Comparison of ENCODE assay signal across 7 mouse cellular contexts in genomic region chr11:97801409-97802193, GRCm38 (mm10). TPM values are rescaled to one million over a fixed set of nuclear protein-coding genes. Genes with fewer than 3 reads are reported as not detected.
A peak's percentile ranks its signal among the peaks of the same experiment; 100 is the strongest.
DNase-seq lines count a peak whose midpoint lies in the region; ATAC-seq and TF ChIP-seq lines count a peak whose summit lies in the region.

No protein-coding gene starts in this region.

- WGBS in embryonic facial prominence, embryonic 10.5 days, result 34% methylated on average over 8 of the region's 8 CpGs
- 36% methylated on average over 8 of the region's 8 CpGs for WGBS in hindbrain, embryonic 14.5 days

- TF ChIP-seq POLR2A in myocyte (IDR thresholded peaks at IDR 0.05; ENCODE audit: insufficient read length, low read depth), result peak; percentile 16

- H3K79me2 ChIP-seq in myocyte (ENCODE audit: control insufficient read depth, insufficient read depth), result peaks cover 63% of the 10 kb centered on the region

- no peak overlapping the region for H3ac ChIP-seq in myocyte (ENCODE audit: control insufficient read depth, insufficient read length)

- peak overlapping the region; percentile 96 for H3K4me3 ChIP-seq in embryonic facial prominence, embryonic 10.5 days
- peak overlapping the region; percentile 61 for H3K4me3 ChIP-seq in hindbrain, embryonic 14.5 days (replicated peaks; ENCODE audit: low read length)
- H3K4me3 ChIP-seq in myocyte, result peak overlapping the region; percentile 97

- peak; percentile 90 for DNase-seq in ES-CJ7 (ENCODE audit: low read depth, low spot score)
- peak; percentile 90 for DNase-seq in R1 (ENCODE audit: low read depth, low spot score)
- DNase-seq in embryonic facial prominence, embryonic 10.5 days (ENCODE audit: low spot score), result peak; percentile 69
- DNase-seq in hindbrain, embryonic 14.5 days (ENCODE audit: low spot score), result peak; percentile 54
- peak; percentile 52 for DNase-seq in liver

- peaks cover 71% of the 10 kb centered on the region for H3K4me1 ChIP-seq in embryonic facial prominence, embryonic 10.5 days
- H3K4me1 ChIP-seq in hindbrain, embryonic 14.5 days (replicated peaks; ENCODE audit: control insufficient read depth, insufficient read depth, low read length), result peaks cover 50% of the 10 kb centered on the region

- H3K36me3 ChIP-seq in embryonic facial prominence, embryonic 10.5 days (replicated peaks), result peaks cover 11% of the 10 kb centered on the region
- no peaks in the 10 kb centered on the region for H3K36me3 ChIP-seq in hindbrain, embryonic 14.5 days (replicated peaks; ENCODE audit: control insufficient read depth, insufficient read depth)
- H3K36me3 ChIP-seq in myocyte (ENCODE audit: control insufficient read depth, insufficient read depth), result no peaks in the 10 kb centered on the region

- H3K27ac ChIP-seq in embryonic facial prominence, embryonic 10.5 days (replicated peaks), result peak overlapping the region; percentile 97
- peak overlapping the region; percentile 94 for H3K27ac ChIP-seq in hindbrain, embryonic 14.5 days

- H3K27me3 ChIP-seq in embryonic facial prominence, embryonic 10.5 days (replicated peaks; ENCODE audit: low read depth, poor library complexity, severe bottlenecking), result no peaks in the 10 kb centered on the region
- H3K27me3 ChIP-seq in hindbrain, embryonic 14.5 days (ENCODE audit: control insufficient read depth, insufficient read depth, low read length), result no peaks in the 10 kb centered on the region
- no peaks in the 10 kb centered on the region for H3K27me3 ChIP-seq in myocyte (ENCODE audit: control insufficient read depth, insufficient read depth, insufficient read length)

- peak overlapping the region; percentile 80 for H3K9ac ChIP-seq in hindbrain, embryonic 14.5 days

- ATAC-seq in hindbrain, embryonic 14.5 days (ENCODE audit: low FRiP score), result no peak
- no peak for ATAC-seq in inflammation-experienced regulatory T-cells, adult 6 months

- no peaks in the 10 kb centered on the region for H3K9me3 ChIP-seq in embryonic facial prominence, embryonic 10.5 days
- no peaks in the 10 kb centered on the region for H3K9me3 ChIP-seq in hindbrain, embryonic 14.5 days (ENCODE audit: control insufficient read depth, low read length)

- peak overlapping the region; percentile 91 for H3K4me2 ChIP-seq in hindbrain, embryonic 14.5 days (replicated peaks)
- H3K4me2 ChIP-seq in myocyte (ENCODE audit: low read depth), result peak overlapping the region; percentile 79

TF ChIP-seq in myocyte, 11 proteins besides CTCF, POLR2A, EP300 and RAD21:
- TF ChIP-seq TCF12 (IDR thresholded peaks at IDR 0.05; ENCODE audit: insufficient read depth, poor library complexity, severe bottlenecking), result no peak
- 0 out of 2 replicates have a peak, but pooled peaks have one; percentile 3 for TF ChIP-seq CEBPB (IDR thresholded peaks at IDR 0.05; ENCODE audit: insufficient read depth, poor library complexity, severe bottlenecking)
- no peak for TF ChIP-seq TCF3 (IDR thresholded peaks at IDR 0.05; ENCODE audit: insufficient read length, low read depth)
- TF ChIP-seq E2F4 (IDR thresholded peaks at IDR 0.05; ENCODE audit: insufficient read depth), result no peak
- no peak for TF ChIP-seq MYOG (IDR thresholded peaks at IDR 0.05; ENCODE audit: control insufficient read depth in 1 of 3, insufficient read depth in 1 of 3, insufficient read length in 2 of 3, low read depth in 2 of 3)
- TF ChIP-seq POLR2AphosphoS2 (IDR thresholded peaks at IDR 0.05; ENCODE audit: insufficient read length, low read depth), result no peak
- TF ChIP-seq MAX (IDR thresholded peaks at IDR 0.05; ENCODE audit: low read depth), result no peak
- no peak for TF ChIP-seq USF1 (IDR thresholded peaks at IDR 0.05; ENCODE audit: low read depth)
- TF ChIP-seq REST (IDR thresholded peaks at IDR 0.05; ENCODE audit: insufficient read depth, insufficient read length), result no peak
- TF ChIP-seq MYOD1 (IDR thresholded peaks at IDR 0.05; ENCODE audit: control insufficient read depth in 1 of 3, insufficient read length in 2 of 3, low read depth in 2 of 3), result peak in 1 of 3 experiments; percentile 18
- no peak for TF ChIP-seq SRF (IDR thresholded peaks at IDR 0.05; ENCODE audit: control insufficient read depth, insufficient read length, low read depth)

RNA-seq across cellular contexts. Expression of gene Lasp1, which starts 2.8 kb away (rescaled TPM):
- polyA plus RNA-seq in embryonic facial prominence, embryonic 10.5 days (2016; fragmentation: Nextera tagmentation; extraction: Ambion mirVana), result 90.5 and 98.7 TPM in 2 replicates
- 110 and 126 TPM in 2 replicates for polyA plus RNA-seq in hindbrain, embryonic 14.5 days (2014; fragmentation: Nextera tagmentation; extraction: Ambion mirVana)
- polyA plus RNA-seq in myocyte (2012; fragmentation: generic; extraction: Trizol), result 82.6 TPM
- 10 to 100 TPM; 38.6 to 64.7 (median 40.7) TPM for polyA plus RNA-seq in inflammation-experienced regulatory T-cells, adult 6 months (2017; shearing (Covaris generic))

RNA-seq across cellular contexts. Expression of gene Rpl23, which starts 19.4 kb away (rescaled TPM):
- polyA plus RNA-seq in embryonic facial prominence, embryonic 10.5 days (2016; fragmentation: Nextera tagmentation; extraction: Ambion mirVana), result 481 and 487 TPM in 2 replicates
- 324 and 419 TPM in 2 replicates for polyA plus RNA-seq in hindbrain, embryonic 14.5 days (2014; fragmentation: Nextera tagmentation; extraction: Ambion mirVana)
- 1,321 TPM for polyA plus RNA-seq in myocyte (2012; fragmentation: generic; extraction: Trizol)
- 1,000 to 10,000 TPM in 2 of 3 experiments, 100 to 1,000 TPM in 1; 686 to 1,148 (median 1,072) TPM for polyA plus RNA-seq in inflammation-experienced regulatory T-cells, adult 6 months (2017; shearing (Covaris generic))

RNA-seq across cellular contexts. Expression of gene 1700001P01Rik, which starts 25.9 kb away (rescaled TPM):
- 0.85 and 1.1 TPM in 2 replicates for polyA plus RNA-seq in embryonic facial prominence, embryonic 10.5 days (2016; fragmentation: Nextera tagmentation; extraction: Ambion mirVana)
- 0.68 TPM in 1 of 2 replicates, not detected in the other for polyA plus RNA-seq in hindbrain, embryonic 14.5 days (2014; fragmentation: Nextera tagmentation; extraction: Ambion mirVana)
- polyA plus RNA-seq in myocyte (2012; fragmentation: generic; extraction: Trizol), result 0.07 TPM
- under 1 TPM in 1 of 3 experiments, not detected in 2; 0.56 TPM for polyA plus RNA-seq in inflammation-experienced regulatory T-cells, adult 6 months (2017; shearing (Covaris generic))

RNA-seq across cellular contexts. Expression of gene Cwc25, which starts 35.2 kb away (rescaled TPM):
- 22.0 and 24.2 TPM in 2 replicates for polyA plus RNA-seq in embryonic facial prominence, embryonic 10.5 days (2016; fragmentation: Nextera tagmentation; extraction: Ambion mirVana)
- 8.1 and 11.2 TPM in 2 replicates for polyA plus RNA-seq in hindbrain, embryonic 14.5 days (2014; fragmentation: Nextera tagmentation; extraction: Ambion mirVana)
- 8.9 TPM for polyA plus RNA-seq in myocyte (2012; fragmentation: generic; extraction: Trizol)
- 10 to 100 TPM; 23.0 to 28.1 (median 23.0) TPM for polyA plus RNA-seq in inflammation-experienced regulatory T-cells, adult 6 months (2017; shearing (Covaris generic))

RNA-seq across cellular contexts. Expression of gene B230217C12Rik, which starts 39.0 kb away (rescaled TPM):
- 14.0 and 16.0 TPM in 2 replicates for polyA plus RNA-seq in embryonic facial prominence, embryonic 10.5 days (2016; fragmentation: Nextera tagmentation; extraction: Ambion mirVana)
- polyA plus RNA-seq in hindbrain, embryonic 14.5 days (2014; fragmentation: Nextera tagmentation; extraction: Ambion mirVana), result 38.2 and 38.8 TPM in 2 replicates
- 1.9 TPM for polyA plus RNA-seq in myocyte (2012; fragmentation: generic; extraction: Trizol)
- 1 to 10 TPM; 2.1 to 3.0 (median 2.3) TPM for polyA plus RNA-seq in inflammation-experienced regulatory T-cells, adult 6 months (2017; shearing (Covaris generic))
